Comparison of ENCODE assay signal across 7 mouse cellular contexts in genomic region chr6:92422286-92422685, GRCm38 (mm10).
DNase-seq lines count a peak whose midpoint lies in the region; ATAC-seq and TF ChIP-seq lines count a peak whose summit lies in the region.

No protein-coding gene starts in this region.

- TF ChIP-seq EP300 in heart, postnatal 0 days (IDR thresholded peaks at IDR 0.05; ENCODE audit: low read depth) = no peak

- no peaks in the 10 kb centered on the region; the same call in 1 of the 2 replicates for H3K4me1 ChIP-seq in kidney, embryonic 15.5 days
- H3K4me1 ChIP-seq in heart, postnatal 0 days (ENCODE audit: control insufficient read depth, insufficient read depth) = peaks cover 2% of the 10 kb centered on the region; the same call in 1 of the 2 replicates

- ATAC-seq in kidney, embryonic 15.5 days (replicated peaks; ENCODE audit: low FRiP score) = no peak
- ATAC-seq in heart, postnatal 0 days (ENCODE audit: insufficient read depth, low read depth) = no peak
- ATAC-seq in megakaryocyte, adult 5-6 weeks (ENCODE audit: poor library complexity, severe bottlenecking) = 0 out of 2 replicates have a peak, but pooled peaks have one; percentile 27
- ATAC-seq in erythroid progenitor cell, adult 5-6 weeks (replicated peaks; ENCODE audit: low FRiP score, poor library complexity, severe bottlenecking) = no peak

- 44% methylated on average over 11 of the region's 11 CpGs for WGBS in kidney, embryonic 15.5 days
- WGBS in heart, postnatal 0 days = 51% methylated on average over 11 of the region's 11 CpGs

- no peak overlapping the region for H3K27ac ChIP-seq in kidney, embryonic 15.5 days
- H3K27ac ChIP-seq in heart, postnatal 0 days (ENCODE audit: low read depth) = no peak overlapping the region

- H3K36me3 ChIP-seq in kidney, embryonic 15.5 days = peaks cover 28% of the 10 kb centered on the region; the same call in 1 of the 2 replicates
- peaks cover 27% of the 10 kb centered on the region for H3K36me3 ChIP-seq in heart, postnatal 0 days (replicated peaks; ENCODE audit: control insufficient read depth, insufficient read depth, low read length)

- H3K4me3 ChIP-seq in kidney, embryonic 15.5 days (replicated peaks) = no peak overlapping the region
- H3K4me3 ChIP-seq in heart, postnatal 0 days (ENCODE audit: low read depth, low read length) = no peak overlapping the region

- H3K9me3 ChIP-seq in kidney, embryonic 15.5 days (replicated peaks) = no peaks in the 10 kb centered on the region
- no peaks in the 10 kb centered on the region for H3K9me3 ChIP-seq in heart, postnatal 0 days (replicated peaks; ENCODE audit: control insufficient read depth, low read length)

- H3K27me3 ChIP-seq in kidney, embryonic 15.5 days = no peaks in the 10 kb centered on the region
- H3K27me3 ChIP-seq in heart, postnatal 0 days (ENCODE audit: control insufficient read depth, insufficient read depth, low read length) = no peaks in the 10 kb centered on the region

- TF ChIP-seq CTCF in heart, postnatal 0 days (IDR thresholded peaks at IDR 0.05; ENCODE audit: low read depth) = peak; percentile 66

- DNase-seq in kidney, adult 18-20 months = peak; percentile 32
- DNase-seq in ES-CJ7 (ENCODE audit: low read depth, low spot score) (peak; percentile 46), R1 (ENCODE audit: low read depth, low spot score) (peak; percentile 57)
- DNase-seq in heart, postnatal 0 days (ENCODE audit: low spot score) = no peak

- no peak overlapping the region for H3K9ac ChIP-seq in kidney, embryonic 15.5 days
- H3K9ac ChIP-seq in heart, postnatal 0 days (replicated peaks; ENCODE audit: low read depth, low read length) = no peak overlapping the region

- no peak overlapping the region for H3K4me2 ChIP-seq in kidney, embryonic 15.5 days
- H3K4me2 ChIP-seq in heart, postnatal 0 days (ENCODE audit: low read depth, low read length) = no peak overlapping the region
